ENCODE assay signal across 15 mouse cellular contexts in genomic region chr7:73577888-73578421, GRCm38 (mm10). TPM values are rescaled to one million over a fixed set of nuclear protein-coding genes. Genes with fewer than 3 reads are reported as not detected.
DNase-seq lines count a peak whose midpoint lies in the region; ATAC-seq and TF ChIP-seq lines count a peak whose summit lies in the region.
"Had no signal": no experiment of that assay in that cellular context is flagged by ENCODE, and none has a peak within 500 bp of the region (broad histone marks: within the 10 kb centered on the region; RNA-seq: fewer than 3 reads in every experiment).

No protein-coding gene starts in this region.

- TF ChIP-seq EP300 in stomach, postnatal 0 days (optimal IDR thresholded peaks at IDR 0.05): no peak

- H3K4me3 ChIP-seq in heart, embryonic 15.5 days: no peak overlapping the region
- H3K4me3 ChIP-seq in intestine, embryonic 14.5 days (ENCODE audit: low read depth, low read length): no peak overlapping the region
- no peak overlapping the region for H3K4me3 ChIP-seq in stomach, postnatal 0 days (ENCODE audit: low read depth, low read length)
- H3K4me3 ChIP-seq: embryonic facial prominence, embryonic 15.5 days; forebrain, embryonic 13.5 days; hindbrain, embryonic 13.5 days; limb, embryonic 13.5 days had no signal

- no peak overlapping the region for H3K4me2 ChIP-seq in heart, embryonic 15.5 days
- no peak overlapping the region for H3K4me2 ChIP-seq in intestine, embryonic 14.5 days (ENCODE audit: low read length)
- no peak overlapping the region for H3K4me2 ChIP-seq in stomach, postnatal 0 days (replicated peaks; ENCODE audit: low read depth)
- H3K4me2 ChIP-seq: embryonic facial prominence, embryonic 15.5 days; forebrain, embryonic 13.5 days; hindbrain, embryonic 13.5 days; limb, embryonic 13.5 days had no signal

- peak overlapping the region; percentile 8 for H3K27ac ChIP-seq in heart, embryonic 15.5 days
- H3K27ac ChIP-seq in intestine, embryonic 14.5 days (ENCODE audit: low read depth): no peak overlapping the region
- 0 out of 2 replicates have a peak overlapping the region, but pooled peaks have one; percentile 19 for H3K27ac ChIP-seq in stomach, postnatal 0 days (replicated peaks)
- H3K27ac ChIP-seq: embryonic facial prominence, embryonic 15.5 days; forebrain, embryonic 13.5 days; hindbrain, embryonic 13.5 days; limb, embryonic 13.5 days had no signal

- DNase-seq in heart, adult 8-10 months (ENCODE audit: low spot score): no peak
- DNase-seq in lung, postnatal 10 days: peak; percentile 51
- DNase-seq in lung, postnatal 36 days: no peak
- DNase-seq in intestine, embryonic 14.5 days (ENCODE audit: low spot score): peak; percentile 48
- DNase-seq in stomach, postnatal 0 days (ENCODE audit: low spot score): no peak
- no peak for DNase-seq in spleen, adult 18-20 months
- DNase-seq: adrenal gland, postnatal 25 days; kidney, postnatal 14 days; layer of hippocampus, postnatal 36 days; thymus, postnatal 36 days had no signal

- ATAC-seq in heart, embryonic 15.5 days (replicated peaks; ENCODE audit: insufficient number of reproducible peaks, insufficient read depth, low FRiP score, low read depth): no peak
- no peak for ATAC-seq in intestine, embryonic 14.5 days (replicated peaks; ENCODE audit: low FRiP score, low TSS enrichment, low read depth)
- ATAC-seq in stomach, postnatal 0 days (ENCODE audit: low FRiP score, low TSS enrichment): no peak; the same call in 1 of the 2 replicates
- ATAC-seq: forebrain, embryonic 13.5 days had no signal

- 48% methylated on average over 6 of the region's 6 CpGs for WGBS in heart, embryonic 15.5 days
- WGBS in intestine, embryonic 14.5 days: 71% methylated on average over 6 of the region's 6 CpGs
- WGBS in stomach, postnatal 0 days: 42% methylated on average over 6 of the region's 6 CpGs

- H3K36me3 ChIP-seq in heart, embryonic 15.5 days: no peaks in the 10 kb centered on the region
- no peaks in the 10 kb centered on the region for H3K36me3 ChIP-seq in intestine, embryonic 14.5 days (ENCODE audit: control insufficient read depth, insufficient read depth, low read length)
- no peaks in the 10 kb centered on the region for H3K36me3 ChIP-seq in stomach, postnatal 0 days (ENCODE audit: control insufficient read depth, insufficient read depth, low read length)
- H3K36me3 ChIP-seq: embryonic facial prominence, embryonic 15.5 days; hindbrain, embryonic 13.5 days; limb, embryonic 13.5 days had no signal

- H3K9me3 ChIP-seq in heart, embryonic 15.5 days (replicated peaks): no peaks in the 10 kb centered on the region
- no peaks in the 10 kb centered on the region for H3K9me3 ChIP-seq in intestine, embryonic 14.5 days (ENCODE audit: control insufficient read depth, low read length)
- no peaks in the 10 kb centered on the region for H3K9me3 ChIP-seq in stomach, postnatal 0 days (ENCODE audit: control insufficient read depth, low read length)
- H3K9me3 ChIP-seq: embryonic facial prominence, embryonic 15.5 days; forebrain, embryonic 13.5 days; hindbrain, embryonic 13.5 days; limb, embryonic 13.5 days had no signal

- peaks cover 28% of the 10 kb centered on the region for H3K4me1 ChIP-seq in heart, embryonic 15.5 days (replicated peaks)
- peaks cover 17% of the 10 kb centered on the region for H3K4me1 ChIP-seq in intestine, embryonic 14.5 days (replicated peaks; ENCODE audit: control insufficient read depth, insufficient read depth, low read length)
- peaks cover 2% of the 10 kb centered on the region; the same call in 1 of the 2 replicates for H3K4me1 ChIP-seq in stomach, postnatal 0 days (replicated peaks; ENCODE audit: control insufficient read depth, insufficient read depth)
- H3K4me1 ChIP-seq: hindbrain, embryonic 13.5 days had no signal

- no peak for TF ChIP-seq CTCF in stomach, postnatal 0 days (IDR thresholded peaks at IDR 0.05; ENCODE audit: low read depth)

- H3K27me3 ChIP-seq in heart, embryonic 15.5 days: no peaks in the 10 kb centered on the region
- no peaks in the 10 kb centered on the region for H3K27me3 ChIP-seq in intestine, embryonic 14.5 days (replicated peaks; ENCODE audit: control insufficient read depth, insufficient read depth, low read length)
- no peaks in the 10 kb centered on the region for H3K27me3 ChIP-seq in stomach, postnatal 0 days (ENCODE audit: control insufficient read depth, insufficient read depth, low read length)
- H3K27me3 ChIP-seq: embryonic facial prominence, embryonic 15.5 days; forebrain, embryonic 13.5 days; limb, embryonic 13.5 days had no signal

- no peak overlapping the region for H3K9ac ChIP-seq in heart, embryonic 15.5 days
- no peak overlapping the region for H3K9ac ChIP-seq in intestine, embryonic 14.5 days (ENCODE audit: low read length)
- H3K9ac ChIP-seq in stomach, postnatal 0 days (ENCODE audit: low read length): no peak overlapping the region
- H3K9ac ChIP-seq: embryonic facial prominence, embryonic 15.5 days; forebrain, embryonic 13.5 days; hindbrain, embryonic 13.5 days; limb, embryonic 13.5 days had no signal

RNA-seq across cellular contexts. Expression of gene Chd2, which starts 36.3 kb away (rescaled TPM):
- 41.2 and 42.9 TPM in 2 replicates for polyA plus RNA-seq in heart, embryonic 15.5 days (2015; fragmentation: Nextera tagmentation; extraction: Ambion mirVana)
- 10 to 100 TPM; 37.2 to 45.8 (median 39.8) TPM for total RNA-seq in heart, adult 8-10 months (2022)
- 50.5 and 68.2 TPM in 2 replicates for polyA plus RNA-seq in intestine, embryonic 14.5 days (2014; fragmentation: Nextera tagmentation; extraction: Ambion mirVana)
- 15.9 and 18.0 TPM in 2 replicates for polyA plus RNA-seq in stomach, postnatal 0 days (2015; fragmentation: Nextera tagmentation; extraction: Ambion mirVana)

Comparison
In these comparisons a context has a peak if more than half of its experiments do, and no peak if none do; other contexts are left out.
1. DNase-seq: peak in lung, postnatal 10 days (single experiment) and intestine, embryonic 14.5 days (single experiment); none in heart, adult 8-10 months (single experiment), lung, postnatal 36 days (single experiment), stomach, postnatal 0 days (single experiment) and spleen, adult 18-20 months (0 of 2).